Mouse (Mus musculus) CH12.LX (cell line): ENCODE measurements around the gene Clcnka.
A peak's percentile ranks its signal among the peaks of the same experiment; 100 is the strongest.

Source experiments
- CTCF ChIP-seq, 2 experiments: IDR thresholded peaks in 1 of 2; conservative IDR thresholded peaks in 1 of 2; 2 replicates each; pipeline ENCODE4 v1.5.1; 2011 to 2012; ENCODE audit warnings: low read depth in 2 of 2, low read length in 2 of 2, improper control_type of control experiment in 1 of 2, inconsistent platforms in 1 of 2, mild to moderate bottlenecking in 1 of 2, moderate library complexity in 1 of 2
- ETS1 ChIP-seq: conservative IDR thresholded peaks from 2 replicates; pipeline ENCODE4 v1.6.1; 2012; ENCODE audit warnings: low read depth, mild to moderate bottlenecking, inconsistent platforms, low read length, improper control_type of control experiment, moderate library complexity
- MAX ChIP-seq: IDR thresholded peaks from 2 replicates; pipeline ENCODE4 v1.6.1; 2011; ENCODE audit warnings: low read length, improper control_type of control experiment
- MXI1 ChIP-seq: IDR thresholded peaks from 2 replicates; pipeline ENCODE4 v1.6.1; 2011; ENCODE audit warnings: mild to moderate bottlenecking, low read depth, low read length, improper control_type of control experiment
- MYC ChIP-seq: IDR thresholded peaks from 2 replicates; pipeline ENCODE4 v1.6.1; 2011; ENCODE audit warnings: low read depth, mild to moderate bottlenecking, improper control_type of control experiment, low read length
- NELFE ChIP-seq: IDR thresholded peaks from 2 replicates; pipeline ENCODE4 v1.6.1; 2011; ENCODE audit warnings: low read depth, low read length, improper control_type of control experiment
- POLR2A ChIP-seq: IDR thresholded peaks from 2 replicates; pipeline ENCODE4 v1.6.1; 2011; ENCODE audit warnings: low read depth, mild to moderate bottlenecking, improper control_type of control experiment, low read length
- TBP ChIP-seq: conservative IDR thresholded peaks from 2 replicates; pipeline ENCODE4 v1.6.1; 2011; ENCODE audit warnings: low read depth, low read length, improper control_type of control experiment
- TCF12 ChIP-seq: IDR thresholded peaks from 2 replicates; pipeline ENCODE4 v1.6.1; 2014; ENCODE audit warnings: low read depth, mild to moderate bottlenecking, inconsistent platforms, low read length, improper control_type of control experiment
- ZNF384 ChIP-seq: IDR thresholded peaks from 2 replicates; pipeline ENCODE4 v1.6.1; 2012; ENCODE audit warnings: low read depth, low read length, improper control_type of control experiment, inconsistent platforms

DNA sequence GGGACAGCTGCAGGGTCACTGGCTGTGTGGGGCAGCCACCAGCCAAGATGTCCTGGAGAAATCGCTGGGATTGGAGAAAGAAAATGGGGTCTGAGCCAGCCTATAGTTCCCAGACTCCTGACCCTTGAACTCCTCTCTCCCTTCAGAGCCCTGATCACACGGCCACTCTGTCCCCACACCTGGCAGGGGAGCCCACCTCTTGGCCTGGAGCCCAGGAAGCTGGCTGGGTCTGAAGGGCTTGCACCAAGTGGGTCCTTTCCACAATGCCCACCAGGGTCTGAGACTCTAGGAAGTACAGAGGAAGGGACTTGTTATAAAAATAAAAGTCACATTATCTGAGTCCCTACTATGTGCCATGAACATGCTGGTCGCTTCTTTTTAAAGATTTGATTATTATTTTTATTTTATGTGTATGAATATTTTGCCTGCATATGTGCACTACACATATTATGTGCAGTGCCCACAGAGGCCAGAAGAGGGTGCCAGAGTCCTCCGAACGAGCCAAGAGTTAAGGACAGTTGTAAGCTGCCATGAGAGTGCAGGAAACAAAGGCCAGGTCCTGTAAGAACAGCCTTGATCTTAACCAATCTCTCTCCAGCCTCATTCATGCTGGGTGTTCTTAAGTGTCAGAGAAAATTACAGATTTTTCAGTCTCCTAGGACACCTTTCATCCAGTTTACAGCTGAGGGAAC lies 11.3 kb downstream of the Clcnka start:
- TF ChIP-seq CTCF (conservative IDR thresholded peaks at IDR 0.05 in 1 of 2, IDR thresholded peaks at IDR 0.05 in 1 of 2; ENCODE audit: low read depth in 2 of 2, low read length in 2 of 2) (peak; percentile 62 to 89), MAX (no peak), NELFE (no peak), MXI1 (no peak), MYC (no peak), TBP (no peak), POLR2A (no peak), TCF12 (no peak), ETS1 (no peak), ZNF384 (no peak)
